Mouse (Mus musculus) gastrocnemius, adult 18-20 months (tissue): ENCODE results near the gene Vmn1r49. TPM values are rescaled to one million over a fixed set of nuclear protein-coding genes. Genes with fewer than 3 reads are reported as not detected.
"Not testable (repeated sequence)": the region's sequence is repeated elsewhere in the genome, so short reads cannot be mapped to it uniquely, and the experiment has no call there.

Source experiments
- DNase-seq: peaks from one replicate; pipeline ENCODE4 v3.0.0; 2021; ENCODE audit warnings: low spot score
- long read RNA-seq, 2 experiments: library from polyadenylated mRNA; stranded (forward); transcript quantifications; one replicate each; pipeline ENCODE4 v2.0.0; 2021
- total RNA-seq, 2 experiments: library from RNA; stranded (reverse); gene quantifications; 2 replicates each; pipeline ENCODE4 v1.2.3; 2021

The Vmn1r49 gene
- total RNA-seq, result not detected
- long read RNA-seq, experiment 1, result 0 reads
- long read RNA-seq, experiment 2, result 0 reads

GRCm38 (mm10) chr6:90078406-90078805 is at the start of gene Vmn1r49:
TSS of gene Vmn1r49 (minus strand) at chr6:90078506.
- no peak for DNase-seq

GRCm38 (mm10) chr6:90122296-90122695 is 44.0 kb upstream of the Vmn1r49 start, which contains the start of gene Vmn1r51:
TSS of gene Vmn1r51 (plus strand) at chr6:90122596.
- DNase-seq, result not testable (repeated sequence)

GRCm38 (mm10) chr6:90101130-90101529 is 22.8 kb upstream of the Vmn1r49 start, which contains the start of gene Vmn1r50:
TSS of gene Vmn1r50 (plus strand) at chr6:90101430.
- DNase-seq, result no peak

- DNase-seq, result no peak
Measured at GRCm38 (mm10) chr6:90100566-90100965, 22.3 kb upstream of the Vmn1r49 start.

GRCm38 (mm10) chr6:90036741-90037140 is 41.6 kb downstream of the Vmn1r49 start, which contains the start of gene Vmn1r48:
TSS of gene Vmn1r48 (minus strand) at chr6:90036841.
- not testable (repeated sequence) for DNase-seq

Other genes starting within 250 kb of the Vmn1r49 start
- not detected for gene Vmn1r42, start 202.1 kb downstream of the Vmn1r49 start, total RNA-seq
- gene Vmn1r43, start 202.1 kb downstream of the Vmn1r49 start, total RNA-seq, result not detected
- gene Vmn1r44, start 194.8 kb downstream of the Vmn1r49 start, total RNA-seq, result not detected
- gene Vmn1r45, start 137.9 kb downstream of the Vmn1r49 start, total RNA-seq, result not detected
- not detected for gene Vmn1r46, start 109.2 kb downstream of the Vmn1r49 start, total RNA-seq
- gene Vmn1r47, start 62.4 kb downstream of the Vmn1r49 start, total RNA-seq, result not detected
- not detected for gene Vmn1r48, start 41.7 kb downstream of the Vmn1r49 start, total RNA-seq
- not detected for gene Vmn1r50, start 22.9 kb upstream of the Vmn1r49 start, total RNA-seq
- not detected for gene Vmn1r51, start 44.1 kb upstream of the Vmn1r49 start, total RNA-seq
- not detected for gene Vmn1r52, start 96.3 kb upstream of the Vmn1r49 start, total RNA-seq
- not detected for gene V1ra8, start 124.3 kb upstream of the Vmn1r49 start, total RNA-seq
- not detected for gene Vmn1r53, start 145.9 kb upstream of the Vmn1r49 start, total RNA-seq
- not detected for gene Vmn1r54, start 167.8 kb upstream of the Vmn1r49 start, total RNA-seq
- not detected for gene BC048671, start 222.7 kb upstream of the Vmn1r49 start, total RNA-seq
- gene Chst13, start 246.7 kb upstream of the Vmn1r49 start, total RNA-seq, result not detected